Mouse (Mus musculus): ENCODE measurements around the gene Ptpn3.

DNA sequence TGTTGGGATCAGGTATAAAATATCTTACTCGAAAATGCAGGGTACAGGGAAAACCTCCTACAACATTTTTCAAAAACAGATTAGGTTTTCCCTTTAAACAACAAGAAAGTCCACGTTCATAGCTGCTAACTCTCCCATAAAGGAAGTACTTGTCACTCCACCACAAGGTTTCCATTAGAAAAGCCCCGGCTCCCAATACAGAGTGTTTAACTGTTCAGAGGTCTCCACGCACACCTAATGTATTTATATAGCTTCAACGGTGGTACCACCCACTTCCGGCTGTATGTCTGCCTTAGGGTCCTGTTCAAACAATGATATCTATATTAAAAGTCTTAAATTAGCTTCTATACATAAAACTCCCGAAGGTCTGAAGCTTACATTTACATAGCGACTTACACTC, 39.2 kb downstream of the Ptpn3 start:
- TF ChIP-seq POLR2A (IDR thresholded peaks at IDR 0.05; ENCODE audit: low read depth, low read length) (no peak), CTCF (IDR thresholded peaks at IDR 0.05; ENCODE audit: extremely low read depth, insufficient read depth, insufficient read length, insufficient replicate concordance) (no peak)

All from spleen, adult 2 months (tissue).